Mouse (Mus musculus) cortical plate, adult 2 months (tissue): ENCODE results near the gene Riok1.

Source experiments
- CTCF ChIP-seq: fragments of 200-500 bp; IDR thresholded peaks from 2 replicates; pipeline ENCODE4 v1.5.1; 2011; ENCODE audit warnings: mild to moderate bottlenecking, control low read depth, low read length; ENCODE audit not compliant: insufficient read depth; ENCODE audit errors: extremely low read depth
- POLR2A ChIP-seq: fragments of 200-500 bp; IDR thresholded peaks from 2 replicates; pipeline ENCODE4 v1.6.1; 2011; ENCODE audit warnings: mild to moderate bottlenecking, low read length, control low read depth; ENCODE audit not compliant: insufficient read depth; ENCODE audit errors: extremely low read depth

DNA sequence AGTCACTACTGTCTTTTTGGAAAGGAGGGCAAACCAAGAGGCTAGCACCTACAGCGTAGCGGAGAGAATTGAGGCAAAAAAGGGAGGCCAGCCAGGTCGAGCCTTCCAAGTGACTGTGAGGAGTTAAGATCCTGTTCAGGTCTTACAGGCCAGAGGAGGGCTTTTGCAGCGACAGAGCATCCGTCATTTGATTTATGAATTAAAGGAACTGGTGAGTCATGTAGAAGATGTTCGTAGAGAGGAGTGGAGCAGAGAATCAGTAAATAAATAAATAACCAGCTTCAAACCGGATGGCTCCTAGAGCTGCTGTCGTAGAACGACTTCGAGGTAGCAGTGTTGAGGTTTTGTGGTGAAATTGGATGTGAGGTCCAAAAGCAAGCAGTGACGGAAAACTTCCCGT is 1.0 kb downstream of the Riok1 start:
- TF ChIP-seq CTCF, result no peak
- TF ChIP-seq POLR2A, result no peak
